Mouse (Mus musculus) liver, embryonic 12.5 days (tissue): ENCODE measurements around the gene Plxna2. TPM values are rescaled to one million over a fixed set of nuclear protein-coding genes. Genes with fewer than 3 reads are reported as not detected.

Experiments
- ATAC-seq: fragments of 200-750 bp; cut with Nextera tagmentation; 2 replicates; pipeline ENCODE4 v1.8.0; 2017; ENCODE audit warnings: moderate number of reproducible peaks, mild to moderate bottlenecking, moderate library complexity
- H3K27ac ChIP-seq: fragments of 300-500 bp; sonication (generic); 2 replicates; pipeline ENCODE4 v1.5.1; 2016; ENCODE audit warnings: mild to moderate bottlenecking
- H3K27me3 ChIP-seq: fragments of 300-500 bp; sonication (generic); replicated peaks from 2 replicates; pipeline ENCODE4 v1.6.1; 2016; ENCODE audit warnings: mild to moderate bottlenecking, moderate library complexity
- H3K36me3 ChIP-seq: fragments of 300-500 bp; sonication (generic); 2 replicates; pipeline ENCODE4 v1.6.1; 2016; ENCODE audit warnings: mild to moderate bottlenecking, moderate library complexity
- H3K4me1 ChIP-seq: fragments of 300-500 bp; sonication (generic); 2 replicates; pipeline ENCODE4 v1.6.1; 2016
- H3K4me2 ChIP-seq: fragments of 300-500 bp; sonication (generic); 2 replicates; pipeline ENCODE4 v1.6.1; 2016; ENCODE audit warnings: mild to moderate bottlenecking, moderate library complexity
- H3K4me3 ChIP-seq: fragments of 300-500 bp; sonication (generic); 2 replicates; pipeline ENCODE4 v1.5.1; 2016; ENCODE audit warnings: mild to moderate bottlenecking, moderate library complexity
- H3K9ac ChIP-seq: fragments of 300-500 bp; sonication (generic); 2 replicates; pipeline ENCODE4 v1.6.1; 2016; ENCODE audit warnings: mild to moderate bottlenecking, moderate library complexity
- H3K9me3 ChIP-seq: fragments of 300-500 bp; sonication (generic); replicated peaks from 2 replicates; pipeline ENCODE4 v1.6.1; 2016; ENCODE audit warnings: mild to moderate bottlenecking, moderate library complexity
- WGBS: fragments of 180-500 bp; shearing (Covaris S2); methylation state at CpG from one replicate; pipeline ENCODE4 v1.1.7; 2016; ENCODE audit not compliant: insufficient replicate concordance; 5-methylcytosine and 5-hydroxymethylcytosine counted together
- polyA plus RNA-seq: library from polyadenylated mRNA; unstranded; fragments of >200 nt; fragmentation: Nextera tagmentation; extraction: Ambion mirVana; gene quantifications from 2 replicates; pipeline ENCODE4 v1.2.1, GENCODE M21; 2016

Gene Plxna2
- polyA plus RNA-seq, 1 experiment from 2014 or later, result 2.1 TPM

GRCm38 (mm10) chr1:194739894-194740293 lies 121.9 kb downstream of the Plxna2 start:
- ATAC-seq, result no peak
- no peaks in the 10 kb centered on the region for H3K27me3 ChIP-seq
- no peak overlapping the region for H3K9ac ChIP-seq
- no peak overlapping the region for H3K27ac ChIP-seq
- no peaks in the 10 kb centered on the region for H3K9me3 ChIP-seq
- no peak overlapping the region for H3K4me3 ChIP-seq
- H3K36me3 ChIP-seq, result no peaks in the 10 kb centered on the region
- H3K4me2 ChIP-seq, result no peak overlapping the region
- H3K4me1 ChIP-seq, result no peaks in the 10 kb centered on the region

GRCm38 (mm10) chr1:194742901-194743422 lies 124.9 kb downstream of the Plxna2 start:
- 43% methylated on average over 2 of the region's 2 CpGs for WGBS

GRCm38 (mm10) chr1:194745177-194745934 lies 127.3 kb downstream of the Plxna2 start:
- no peak overlapping the region for H3K4me3 ChIP-seq

More at GRCm38 (mm10) chr1:194742901-194743422, 124.9 kb downstream of the Plxna2 start:
- H3K36me3 ChIP-seq, result no peaks in the 10 kb centered on the region
- no peak overlapping the region for H3K9ac ChIP-seq
- H3K9me3 ChIP-seq, result no peaks in the 10 kb centered on the region
- no peak for ATAC-seq
- peaks cover 6% of the 10 kb centered on the region; the same call in 1 of the 2 replicates for H3K4me1 ChIP-seq
- no peak overlapping the region for H3K4me2 ChIP-seq
- no peak overlapping the region for H3K4me3 ChIP-seq
- H3K27me3 ChIP-seq, result no peaks in the 10 kb centered on the region
- H3K27ac ChIP-seq, result no peak overlapping the region

GRCm38 (mm10) chr1:194746332-194747249 lies 128.6 kb downstream of the Plxna2 start:
- Histone ChIP-seq H3K27ac (no peak overlapping the region), H3K4me2 (no peak overlapping the region), H3K36me3 (0 out of 2 replicates have a peak, but pooled peaks cover 3% of the 10 kb centered on the region), H3K4me3 (no peak overlapping the region), H3K27me3 (no peaks in the 10 kb centered on the region), H3K9me3 (no peaks in the 10 kb centered on the region), H3K4me1 (peaks cover 6% of the 10 kb centered on the region; the same call in 1 of the 2 replicates), H3K9ac (no peak overlapping the region)
- peak; percentile 63 for ATAC-seq
- WGBS, result 54% methylated on average over 6 of the region's 6 CpGs

More at GRCm38 (mm10) chr1:194745177-194745934, 127.3 kb downstream of the Plxna2 start:
- Histone ChIP-seq H3K4me1 (peaks cover 6% of the 10 kb centered on the region; the same call in 1 of the 2 replicates), H3K27me3 (no peaks in the 10 kb centered on the region), H3K9me3 (no peaks in the 10 kb centered on the region), H3K4me2 (no peak overlapping the region), H3K27ac (no peak overlapping the region), H3K9ac (no peak overlapping the region), H3K36me3 (no peaks in the 10 kb centered on the region)
- ATAC-seq, result no peak
- WGBS, result 68% methylated on average over 2 of the region's 2 CpGs

DNA sequence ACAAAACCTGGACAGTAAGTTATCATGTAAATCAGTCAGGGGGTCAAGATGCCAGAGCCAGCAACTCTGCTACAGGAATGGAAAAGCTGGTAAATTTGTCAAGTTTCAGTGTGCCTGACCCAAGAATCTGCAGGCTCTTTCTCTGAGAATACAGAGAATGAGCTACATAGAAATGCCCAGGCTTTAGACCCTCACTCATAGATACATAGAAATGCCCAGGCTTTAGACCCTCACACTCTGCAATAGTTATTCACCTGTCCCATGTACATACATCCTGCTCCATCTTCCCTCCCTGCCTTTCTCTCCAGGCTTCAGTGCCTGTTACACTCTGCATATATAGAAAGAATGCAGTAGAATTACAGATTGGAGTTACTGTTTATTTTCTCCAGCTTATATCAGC lies 129.2 kb downstream of the Plxna2 start:
- peak; percentile 31; the same call in 1 of the 2 replicates for ATAC-seq
- Histone ChIP-seq H3K36me3 (0 out of 2 replicates have a peak, but pooled peaks cover 3% of the 10 kb centered on the region), H3K4me2 (no peak overlapping the region), H3K9ac (no peak overlapping the region), H3K27ac (no peak overlapping the region), H3K4me1 (peaks cover 6% of the 10 kb centered on the region; the same call in 1 of the 2 replicates), H3K4me3 (no peak overlapping the region), H3K9me3 (no peaks in the 10 kb centered on the region), H3K27me3 (no peaks in the 10 kb centered on the region)

DNA sequence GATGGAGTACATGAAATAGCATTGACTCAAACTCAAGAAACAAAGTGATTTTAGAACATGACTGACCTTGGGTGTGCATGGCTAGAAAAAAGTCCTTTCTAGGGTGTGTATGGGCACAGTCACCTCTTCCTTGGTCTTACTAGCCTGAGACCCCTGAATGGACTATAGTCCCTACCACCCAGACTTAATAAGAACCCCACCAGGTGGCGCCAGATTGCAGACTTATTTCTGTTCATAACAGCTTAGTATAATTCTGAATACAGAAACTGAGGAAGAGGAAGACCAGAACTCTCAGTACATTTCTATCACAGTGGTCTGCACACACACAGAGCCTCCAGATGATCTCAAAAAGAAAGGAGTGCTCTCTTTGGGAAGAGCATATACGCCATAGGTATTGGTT lies 135.2 kb downstream of the Plxna2 start:
- H3K4me2 ChIP-seq, result no peak overlapping the region
- no peaks in the 10 kb centered on the region for H3K9me3 ChIP-seq
- no peak overlapping the region for H3K9ac ChIP-seq
- H3K4me1 ChIP-seq, result no peaks in the 10 kb centered on the region
- WGBS, result 36% methylated on average over 2 of the region's 2 CpGs
- 0 out of 2 replicates have a peak, but pooled peaks cover 3% of the 10 kb centered on the region for H3K36me3 ChIP-seq
- H3K27ac ChIP-seq, result no peak overlapping the region
- ATAC-seq, result 0 out of 2 replicates have a peak, but pooled peaks have one; percentile 46
- H3K4me3 ChIP-seq, result no peak overlapping the region
- H3K27me3 ChIP-seq, result no peaks in the 10 kb centered on the region

GRCm38 (mm10) chr1:194756001-194756400 lies 138.0 kb downstream of the Plxna2 start:
- H3K4me1 ChIP-seq, result no peaks in the 10 kb centered on the region
- no peaks in the 10 kb centered on the region for H3K36me3 ChIP-seq
- no peak overlapping the region for H3K4me3 ChIP-seq
- ATAC-seq, result no peak
- no peaks in the 10 kb centered on the region for H3K9me3 ChIP-seq
- no peak overlapping the region for H3K27ac ChIP-seq
- H3K4me2 ChIP-seq, result no peak overlapping the region
- H3K27me3 ChIP-seq, result no peaks in the 10 kb centered on the region
- H3K9ac ChIP-seq, result no peak overlapping the region

- Histone ChIP-seq H3K9ac (no peak overlapping the region), H3K36me3 (no peaks in the 10 kb centered on the region), H3K27me3 (no peaks in the 10 kb centered on the region), H3K27ac (no peak overlapping the region), H3K4me1 (no peaks in the 10 kb centered on the region), H3K9me3 (no peaks in the 10 kb centered on the region), H3K4me3 (no peak overlapping the region), H3K4me2 (no peak overlapping the region)
- 75% methylated on average over 2 of the region's 2 CpGs for WGBS
- no peak for ATAC-seq
These were observed 138.4 kb downstream of the Plxna2 start for GRCm38 (mm10) chr1:194756409-194756808.

DNA sequence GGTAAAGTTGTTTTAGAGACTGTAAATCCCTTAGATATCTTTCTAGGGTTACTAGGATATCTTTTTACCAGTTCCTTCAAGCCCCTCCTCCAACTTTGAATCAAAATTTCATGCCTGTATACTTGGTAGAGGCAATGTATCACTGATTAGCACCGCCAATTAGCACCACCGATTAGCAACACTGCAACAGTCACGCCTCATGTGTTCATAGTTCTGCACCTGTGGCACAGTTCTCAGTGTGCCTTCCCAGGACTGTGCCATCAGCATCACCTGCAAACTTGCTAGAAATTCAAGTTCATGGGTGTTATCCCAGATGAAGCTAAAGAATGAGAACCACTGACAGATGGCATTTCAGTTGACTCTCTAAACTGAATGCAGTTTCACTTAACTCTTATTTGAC lies 138.8 kb downstream of the Plxna2 start:
- Histone ChIP-seq H3K4me2 (no peak overlapping the region), H3K4me3 (no peak overlapping the region), H3K27ac (no peak overlapping the region), H3K27me3 (no peaks in the 10 kb centered on the region), H3K9me3 (no peaks in the 10 kb centered on the region), H3K9ac (no peak overlapping the region), H3K36me3 (no peaks in the 10 kb centered on the region), H3K4me1 (peaks cover 4% of the 10 kb centered on the region)
- 78% methylated on average over 3 of the region's 3 CpGs for WGBS
- ATAC-seq, result no peak

- no peak overlapping the region for H3K9ac ChIP-seq
- peaks cover 18% of the 10 kb centered on the region for H3K4me1 ChIP-seq
- no peaks in the 10 kb centered on the region for H3K27me3 ChIP-seq
- H3K9me3 ChIP-seq, result no peaks in the 10 kb centered on the region
- 40% methylated on average over 2 of the region's 2 CpGs for WGBS
- H3K4me2 ChIP-seq, result peak overlapping the region; percentile 12; the same call in 1 of the 2 replicates
- H3K4me3 ChIP-seq, result no peak overlapping the region
- ATAC-seq, result peak; percentile 89
- no peaks in the 10 kb centered on the region for H3K36me3 ChIP-seq
- no peak overlapping the region for H3K27ac ChIP-seq
These were observed 143.6 kb downstream of the Plxna2 start for GRCm38 (mm10) chr1:194761432-194762212.

DNA sequence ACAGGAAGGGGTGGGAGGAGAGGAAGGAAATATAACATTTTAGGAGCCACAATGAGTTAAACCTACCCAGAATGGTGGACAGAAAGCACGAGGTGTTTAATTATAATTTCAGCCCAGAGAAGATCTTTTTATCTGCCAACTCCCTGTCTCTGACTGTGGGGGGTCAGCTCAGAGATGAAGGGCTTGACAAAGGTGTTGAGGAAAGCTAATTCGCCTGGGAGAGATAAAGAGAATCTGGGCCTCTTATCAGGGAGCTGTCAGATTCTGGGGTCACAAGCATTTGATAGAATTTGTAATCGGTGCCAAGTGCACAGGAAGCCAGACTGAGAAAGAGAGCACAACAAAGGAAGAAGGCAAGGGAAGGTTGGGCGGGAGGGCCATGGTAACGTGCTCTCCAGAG lies 144.9 kb downstream of the Plxna2 start:
- Histone ChIP-seq H3K4me3 (no peak overlapping the region), H3K4me2 (no peak overlapping the region), H3K9me3 (no peaks in the 10 kb centered on the region), H3K27me3 (no peaks in the 10 kb centered on the region), H3K4me1 (peaks cover 18% of the 10 kb centered on the region), H3K36me3 (no peaks in the 10 kb centered on the region), H3K9ac (no peak overlapping the region), H3K27ac (no peak overlapping the region)
- no peak for ATAC-seq
- 27% methylated on average over 5 of the region's 5 CpGs for WGBS
